Mouse (Mus musculus): ENCODE measurements at regions not wholly inside any gene's neighbourhood (a gene's known extent, or its start where the extent isn't known, plus 50 kb on each side); places are given as distances from the start of the nearest gene placed in this dataset.

- TF ChIP-seq CTCF (IDR thresholded peaks at IDR 0.05; ENCODE audit: borderline replicate concordance, insufficient read depth, low read depth, low read length), result no peak
- no peak for TF ChIP-seq POLR2A (IDR thresholded peaks at IDR 0.05; ENCODE audit: borderline replicate concordance, insufficient read depth, low read length)
These were observed 97.2 kb downstream of the Kctd12 start for GRCm38 (mm10) chr14:102885240-102885598.

All from cerebellum, adult 2 months (tissue).